Mouse (Mus musculus) CD4-positive, CD25-positive, alpha-beta regulatory T cell, adult 9 weeks (primary cell): ENCODE measurements around the gene Tbrg1. TPM values are rescaled to one million over a fixed set of nuclear protein-coding genes. Genes with fewer than 3 reads are reported as not detected.

Source experiments
- polyA plus RNA-seq: library from polyadenylated mRNA; unstranded; fragments of 100-300 nt; shearing (Covaris generic); gene quantifications from one replicate; pipeline ENCODE4 v1.2.1, GENCODE M21; 2017

The Tbrg1 gene
- polyA plus RNA-seq = 174 TPM

DNA sequence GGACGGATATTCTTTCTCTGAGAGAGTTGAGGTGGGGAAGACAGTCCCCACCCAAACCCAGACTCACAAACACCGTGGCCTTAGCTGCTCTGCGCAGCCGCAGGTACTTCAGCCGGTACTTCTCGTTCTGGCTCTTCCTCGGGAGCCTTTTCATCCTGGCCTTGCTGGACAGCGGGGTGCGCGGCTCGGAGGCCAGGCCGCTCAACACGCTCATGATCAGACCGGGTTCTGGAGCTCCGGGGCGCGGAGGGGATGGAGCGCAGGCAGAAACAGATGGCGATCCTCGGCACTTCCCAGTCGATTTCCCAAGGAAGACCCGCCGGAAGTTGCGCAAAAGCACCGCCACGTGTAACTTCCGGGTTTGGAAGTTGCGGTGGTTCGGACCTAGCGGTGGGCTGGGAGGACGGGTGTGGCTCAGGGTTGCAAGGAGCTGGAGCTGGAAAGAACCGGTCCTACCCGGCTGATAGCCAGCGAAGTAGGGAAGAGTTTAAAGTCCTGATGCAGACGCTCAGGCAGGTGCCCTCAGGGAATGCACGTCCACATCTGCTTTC is at the start of gene Tbrg1:
Gene Tbrg1 (minus strand): TSS at position 382 of the 551 bp plus-strand sequence.

DNA sequence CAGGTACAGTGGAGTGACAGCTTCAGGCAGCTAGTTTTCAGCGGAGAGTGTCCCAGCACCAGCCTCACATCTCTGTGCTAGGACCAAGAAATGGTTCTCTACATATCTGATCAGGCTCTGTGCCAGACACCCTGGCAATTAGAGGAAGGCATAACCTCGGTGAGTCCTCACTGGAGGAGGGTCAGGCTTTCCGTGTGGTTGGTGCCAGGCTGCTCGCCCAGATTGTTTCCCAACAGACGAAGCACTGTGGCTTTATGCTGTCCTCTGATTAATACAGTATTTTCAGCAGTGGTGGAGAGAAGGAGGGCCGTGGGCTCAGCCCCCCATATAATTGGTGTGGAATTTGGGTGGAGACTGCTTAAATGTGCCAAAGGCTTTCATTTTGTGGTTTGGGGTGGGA is 12.0 kb upstream of the Tbrg1 start, which contains the start of gene Panx3:
Gene Panx3 (minus strand): TSS at position 121 of the 400 bp plus-strand sequence.

GRCm38 (mm10) chr9:37613182-37613910 is 43.8 kb downstream of the Tbrg1 start, which contains the start of gene Spa17:
TSS of gene Spa17 (minus strand) at chr9:37613722.

Other genes starting within 250 kb of the Tbrg1 start
- not detected for gene Robo3, start 224.1 kb downstream of the Tbrg1 start, polyA plus RNA-seq
- 5.7 TPM for gene Msantd2, start 168.0 kb downstream of the Tbrg1 start, polyA plus RNA-seq
- not detected for gene Esam, start 129.2 kb downstream of the Tbrg1 start, polyA plus RNA-seq
- not detected for gene Vsig2, start 118.1 kb downstream of the Tbrg1 start, polyA plus RNA-seq
- gene Nrgn, start 104.4 kb downstream of the Tbrg1 start, polyA plus RNA-seq = 4.8 TPM
- 19.7 TPM for gene Siae, start 101.6 kb downstream of the Tbrg1 start, polyA plus RNA-seq
- 1.2 TPM for gene Spa17, start 43.6 kb downstream of the Tbrg1 start, polyA plus RNA-seq
- gene Panx3, start 11.9 kb upstream of the Tbrg1 start, polyA plus RNA-seq = not detected
- not detected for gene Olfr160, start 58.9 kb upstream of the Tbrg1 start, polyA plus RNA-seq
- gene Olfr874, start 87.8 kb upstream of the Tbrg1 start, polyA plus RNA-seq = not detected
- gene Olfr875, start 114.5 kb upstream of the Tbrg1 start, polyA plus RNA-seq = not detected
- 0.07 TPM for gene Olfr876, start 145.7 kb upstream of the Tbrg1 start, polyA plus RNA-seq
- gene Olfr877, start 197.0 kb upstream of the Tbrg1 start, polyA plus RNA-seq = not detected
- gene Olfr145, start 239.4 kb upstream of the Tbrg1 start, polyA plus RNA-seq = 0.04 TPM